Mouse (Mus musculus) small intestine, adult 2 months (tissue): ENCODE results near the gene Hcrtr1.

Experiments used
- CTCF ChIP-seq: fragments of 200-500 bp; IDR thresholded peaks from 2 replicates; pipeline ENCODE4 v1.5.1; 2012; ENCODE audit warnings: low read depth, mild to moderate bottlenecking, control low read depth, inconsistent platforms, low read length, moderate library complexity, mixed read lengths; ENCODE audit not compliant: insufficient replicate concordance, insufficient read length; ENCODE audit errors: extremely low read depth
- POLR2A ChIP-seq: fragments of 200-500 bp; IDR thresholded peaks from 2 replicates; pipeline ENCODE4 v1.6.1; 2012; ENCODE audit warnings: low read depth, mild to moderate bottlenecking, control low read depth, inconsistent platforms, low read length, moderate library complexity

- TF ChIP-seq CTCF (no peak), POLR2A (no peak)
Observed at GRCm38 (mm10) chr4:130085246-130085820, 53.8 kb downstream of the Hcrtr1 start.
